In genomic region chr9:9112921-9113320, GRCm38 (mm10) we compare ENCODE assay signal across 23 mouse cellular contexts.
DNase-seq lines count a peak whose midpoint lies in the region; ATAC-seq lines count a peak whose summit lies in the region.
"Had no signal": no experiment of that assay in that cellular context is flagged by ENCODE, and none has a peak within 500 bp of the region (broad histone marks: within the 10 kb centered on the region; RNA-seq: fewer than 3 reads in every experiment).

No protein-coding gene starts in this region.

- no peaks in the 10 kb centered on the region for H3K36me3 ChIP-seq in midbrain, embryonic 15.5 days (replicated peaks)
- H3K36me3 ChIP-seq: embryonic facial prominence, embryonic 10.5 days; hindbrain, embryonic 10.5 days; limb, embryonic 15.5 days; lung, embryonic 15.5 days; midbrain, embryonic 10.5 days had no signal

- WGBS in midbrain, embryonic 15.5 days: 87% methylated on average over 4 of the region's 4 CpGs

- no peak overlapping the region for H3K27ac ChIP-seq in midbrain, embryonic 15.5 days
- H3K27ac ChIP-seq: embryonic facial prominence, embryonic 10.5 days; hindbrain, embryonic 10.5 days; hindbrain, postnatal 0 days; limb, embryonic 15.5 days; liver, embryonic 14.5 days; lung, embryonic 15.5 days; midbrain, embryonic 10.5 days had no signal

- H3K27me3 ChIP-seq in midbrain, embryonic 15.5 days (replicated peaks): no peaks in the 10 kb centered on the region
- H3K27me3 ChIP-seq: limb, embryonic 15.5 days; lung, embryonic 15.5 days had no signal

- H3K9me3 ChIP-seq in midbrain, embryonic 15.5 days: no peaks in the 10 kb centered on the region
- H3K9me3 ChIP-seq: embryonic facial prominence, embryonic 10.5 days; hindbrain, embryonic 10.5 days; limb, embryonic 15.5 days; lung, embryonic 15.5 days; midbrain, embryonic 10.5 days had no signal

- DNase-seq in gastrocnemius, adult 18-20 months (ENCODE audit: low spot score): peak; percentile 42
- no peak for DNase-seq in gastrocnemius, adult 8-10 months (ENCODE audit: low spot score in 2 of 2)
- peak; percentile 10 for DNase-seq in lung, postnatal 36 days
- no peak for DNase-seq in lung, adult 18-20 months
- peak; percentile 28 to 35 for DNase-seq in heart, postnatal 36 days
- no peak for DNase-seq in thymus, postnatal 10 days (ENCODE audit: low spot score in 2 of 2)
- DNase-seq: adrenal gland, postnatal 10 days; cerebellum, adult 9-10 months; forebrain, postnatal 0 days; kidney, adult 9 months; kidney, postnatal 14 days; left cerebral cortex, postnatal 4 days; thymus, postnatal 25 days had no signal

- no peak overlapping the region for H3K4me2 ChIP-seq in midbrain, embryonic 15.5 days
- H3K4me2 ChIP-seq: limb, embryonic 15.5 days; lung, embryonic 15.5 days had no signal

- intact Hi-C loops in heart, postnatal 36 days (cut with DNase I): no loop called here

- no peak overlapping the region for H3K9ac ChIP-seq in midbrain, embryonic 15.5 days
- H3K9ac ChIP-seq: forebrain, postnatal 0 days; limb, embryonic 15.5 days; liver, embryonic 14.5 days; lung, embryonic 15.5 days had no signal

- H3K4me3 ChIP-seq in midbrain, embryonic 15.5 days: no peak overlapping the region
- H3K4me3 ChIP-seq: embryonic facial prominence, embryonic 10.5 days; hindbrain, embryonic 10.5 days; limb, embryonic 15.5 days; lung, embryonic 15.5 days; midbrain, embryonic 10.5 days had no signal

- no peaks in the 10 kb centered on the region for H3K4me1 ChIP-seq in midbrain, embryonic 15.5 days
- H3K4me1 ChIP-seq: lung, embryonic 15.5 days had no signal

- no peak for ATAC-seq in midbrain, embryonic 15.5 days (replicated peaks)
- ATAC-seq: activated CD4-positive, CD25-positive, alpha-beta regulatory T cell, adult 4 months; forebrain, postnatal 0 days; hindbrain, postnatal 0 days; intestine, embryonic 16.5 days had no signal

Comparison
In these comparisons a context has a peak if more than half of its experiments do, and no peak if none do; other contexts are left out.
1. DNase-seq: peak in gastrocnemius, adult 18-20 months (single experiment), lung, postnatal 36 days (single experiment) and heart, postnatal 36 days (2 of 2); none in gastrocnemius, adult 8-10 months (0 of 2), lung, adult 18-20 months (0 of 2) and thymus, postnatal 10 days (0 of 2).